Mouse (Mus musculus): ENCODE data around the gene Cnbd2. TPM values are rescaled to one million over a fixed set of nuclear protein-coding genes. Genes with fewer than 3 reads are reported as not detected.
"Not testable (repeated sequence)": the region's sequence is repeated elsewhere in the genome, so short reads cannot be mapped to it uniquely, and the experiment has no call there.

Cnbd2 gene
- polyA plus RNA-seq, 1 experiment from 2014 or later, result 3.9 TPM

DNA sequence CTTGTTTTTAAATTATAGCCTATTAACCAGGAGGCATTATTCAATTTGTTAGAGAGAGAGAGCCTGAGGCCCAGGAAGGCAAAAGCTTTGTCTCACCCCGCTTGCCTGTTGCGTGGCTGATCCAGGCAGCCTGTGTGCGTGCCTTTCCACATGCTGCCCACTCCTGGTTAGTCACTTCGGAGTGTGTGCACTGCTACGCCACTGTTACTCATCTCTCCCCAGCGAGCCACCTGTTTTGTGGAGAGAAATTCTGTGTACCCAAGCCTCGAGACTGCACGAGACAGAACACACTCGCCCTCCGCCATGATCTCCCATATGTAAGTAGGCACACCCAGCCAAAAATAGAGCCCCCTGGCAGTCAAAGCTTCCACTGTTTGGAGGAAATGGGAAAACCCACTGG, 67.8 kb downstream of the Cnbd2 start:
- H3K9ac ChIP-seq, result no peak overlapping the region
- no peak overlapping the region for H3K4me2 ChIP-seq
- ATAC-seq (ENCODE audit: insufficient read depth) (no peak), DNase-seq (no peak)
- H3K4me1 ChIP-seq (ENCODE audit: insufficient read depth), result no peaks in the 10 kb centered on the region
- no peaks in the 10 kb centered on the region for H3K36me3 ChIP-seq (ENCODE audit: insufficient read depth)
- no peaks in the 10 kb centered on the region for H3K27me3 ChIP-seq (ENCODE audit: insufficient read depth, low read length)
- H3K27ac ChIP-seq (ENCODE audit: low read depth), result no peak overlapping the region
- 83% methylated on average over 10 of the region's 10 CpGs for WGBS
- H3K4me3 ChIP-seq (ENCODE audit: low read depth, low read length), result no peak overlapping the region
- TF ChIP-seq CTCF (IDR thresholded peaks at IDR 0.05; ENCODE audit: low read depth), result no peak
- no peaks in the 10 kb centered on the region for H3K9me3 ChIP-seq (ENCODE audit: low read depth, low read length)

DNA sequence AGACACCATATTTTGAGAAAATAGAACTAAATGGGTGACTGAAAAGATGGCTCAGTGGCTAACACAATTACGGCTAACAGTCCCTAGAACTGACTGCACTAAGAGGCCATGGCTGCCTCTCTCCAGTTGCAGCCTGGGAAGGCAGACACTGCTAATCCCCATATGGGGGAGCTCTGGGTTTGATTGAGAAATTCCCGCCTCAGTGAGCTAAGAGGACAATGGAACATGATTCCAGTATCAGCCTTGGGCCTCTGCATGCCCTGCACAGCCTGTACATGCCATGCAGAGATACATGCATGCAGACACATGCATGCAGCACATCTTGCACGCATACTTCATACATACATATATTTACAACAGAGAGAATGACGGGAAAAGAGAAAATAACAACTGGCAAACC, 69.3 kb downstream of the Cnbd2 start:
- H3K4me2 ChIP-seq, result no peak overlapping the region
- WGBS, result 77% methylated on average over 4 of the region's 4 CpGs
- peak; percentile 29; the same call in 1 of the 2 replicates for TF ChIP-seq CTCF (IDR thresholded peaks at IDR 0.05; ENCODE audit: low read depth)
- ATAC-seq (ENCODE audit: insufficient read depth) (no peak), DNase-seq (peak; percentile 26)
- no peak overlapping the region for H3K9ac ChIP-seq
- H3K36me3 ChIP-seq (ENCODE audit: insufficient read depth), result no peaks in the 10 kb centered on the region
- H3K27ac ChIP-seq (ENCODE audit: low read depth), result no peak overlapping the region
- no peaks in the 10 kb centered on the region for H3K27me3 ChIP-seq (ENCODE audit: insufficient read depth, low read length)
- no peaks in the 10 kb centered on the region for H3K4me1 ChIP-seq (ENCODE audit: insufficient read depth)
- no peaks in the 10 kb centered on the region for H3K9me3 ChIP-seq (ENCODE audit: low read depth, low read length)
- no peak overlapping the region for H3K4me3 ChIP-seq (ENCODE audit: low read depth, low read length)

DNA sequence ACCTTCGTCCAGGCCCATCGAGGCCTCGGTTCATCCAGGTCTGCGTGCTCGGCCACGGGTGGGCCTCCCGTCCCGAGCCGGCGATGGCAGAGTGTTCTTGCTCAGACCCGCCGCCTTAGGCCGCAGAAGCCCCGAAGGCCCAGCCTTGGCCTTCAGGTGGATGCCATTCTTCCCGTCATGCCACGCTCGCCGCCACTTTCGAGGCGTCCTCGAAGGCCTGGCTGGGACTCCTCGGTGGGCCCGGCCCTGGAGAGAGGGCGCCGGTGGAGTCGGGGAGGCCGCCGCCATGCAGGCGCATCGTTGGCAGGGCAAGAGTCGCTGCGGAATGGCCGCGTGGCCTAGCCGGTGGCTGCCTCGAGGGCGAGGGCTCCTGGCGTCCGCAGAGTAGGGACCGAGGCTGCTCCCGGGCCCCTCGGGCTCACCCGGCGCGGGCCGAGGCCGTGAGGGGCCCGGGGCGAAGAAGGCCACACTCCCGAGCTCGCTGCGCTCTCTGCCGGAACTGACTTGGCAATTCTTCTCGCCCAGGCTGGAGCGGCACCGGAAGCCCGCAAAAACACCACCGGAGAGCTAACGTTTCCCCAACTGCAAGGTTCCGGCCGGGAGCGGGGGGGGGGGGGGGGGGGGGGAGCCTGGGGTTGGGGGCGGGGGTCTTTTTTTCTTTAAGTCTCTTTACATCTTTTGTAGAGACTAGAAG, 80.5 kb downstream of the Cnbd2 start:
- ATAC-seq (ENCODE audit: insufficient read depth) (peak; percentile 94), DNase-seq (peak; percentile 91)
- peak overlapping the region; percentile 46 for H3K4me2 ChIP-seq
- 0% methylated on average over 12 of the region's 63 CpGs for WGBS
- not testable (repeated sequence) for H3K9me3 ChIP-seq (ENCODE audit: low read depth, low read length); H3K36me3 ChIP-seq (ENCODE audit: insufficient read depth); H3K27me3 ChIP-seq (ENCODE audit: insufficient read depth, low read length); H3K4me1 ChIP-seq (ENCODE audit: insufficient read depth); H3K27ac ChIP-seq (ENCODE audit: low read depth)
- H3K9ac ChIP-seq, result peak overlapping the region; percentile 49
- peak overlapping the region; percentile 37 for H3K4me3 ChIP-seq (ENCODE audit: low read depth, low read length)

DNA sequence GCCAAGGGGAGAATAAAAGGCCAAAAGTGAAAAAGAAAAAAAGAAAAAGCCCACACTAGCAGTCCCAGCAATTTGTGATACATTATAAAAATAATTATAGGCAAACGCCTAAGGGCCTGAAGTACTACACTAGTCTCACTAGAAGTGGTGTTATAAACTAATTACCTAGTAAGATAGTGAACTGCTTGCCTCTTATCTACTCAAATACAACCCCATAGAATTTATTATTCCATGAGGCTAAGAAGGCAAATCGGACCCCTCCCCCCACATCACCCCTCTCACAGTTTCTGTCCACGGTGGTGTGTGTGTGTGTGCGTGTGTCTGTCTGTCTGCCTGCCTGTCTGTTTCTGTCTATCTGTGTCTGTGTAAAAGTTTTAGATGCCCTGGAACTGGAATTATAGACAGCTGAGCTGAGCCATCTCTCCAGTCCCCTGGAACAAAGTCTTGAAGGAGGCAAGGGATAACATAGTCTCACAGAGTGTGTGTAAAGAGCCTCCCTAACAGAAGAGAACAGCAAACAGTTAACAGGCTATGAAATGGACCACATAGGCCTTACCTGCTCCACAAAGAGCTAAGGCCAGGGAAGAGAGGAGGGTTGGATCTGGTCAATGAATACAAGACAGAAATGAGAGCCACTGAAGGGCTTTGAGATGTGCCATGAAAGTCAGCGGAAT, 81.2 kb downstream of the Cnbd2 start:
- Histone ChIP-seq H3K9ac (no peak overlapping the region), H3K4me3 (ENCODE audit: low read depth, low read length) (peak overlapping the region; percentile 37; the same call in 1 of the 2 replicates), H3K4me1 (ENCODE audit: insufficient read depth) (no peaks in the 10 kb centered on the region), H3K9me3 (ENCODE audit: low read depth, low read length) (no peaks in the 10 kb centered on the region), H3K27ac (ENCODE audit: low read depth) (no peak overlapping the region), H3K36me3 (ENCODE audit: insufficient read depth) (no peaks in the 10 kb centered on the region), H3K4me2 (peak overlapping the region; percentile 46), H3K27me3 (ENCODE audit: insufficient read depth, low read length) (no peaks in the 10 kb centered on the region)
- peak; percentile 36 for ATAC-seq (ENCODE audit: insufficient read depth)
- no peak for DNase-seq
- WGBS, result 56% methylated on average over 5 of the region's 5 CpGs
- no peak for TF ChIP-seq CTCF (IDR thresholded peaks at IDR 0.05; ENCODE audit: low read depth)

DNA sequence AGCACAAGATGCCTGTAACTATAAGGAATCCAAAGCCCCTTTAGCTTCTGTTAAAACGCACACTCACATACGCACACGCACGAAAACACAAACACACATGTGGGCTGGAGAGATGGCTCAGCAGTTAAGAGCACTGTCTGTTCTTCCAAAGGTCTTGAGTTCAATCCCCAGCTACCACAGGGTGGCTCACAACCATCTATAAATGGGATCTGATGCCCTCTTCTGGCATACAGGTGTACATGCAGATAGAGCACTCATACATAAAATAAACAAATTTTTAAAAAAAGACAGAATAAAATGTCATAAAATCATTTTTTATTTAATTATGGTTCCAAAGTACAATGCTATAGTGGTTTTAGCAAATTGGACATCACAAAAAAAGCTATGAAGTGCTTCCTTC, 82.2 kb downstream of the Cnbd2 start:
- H3K27me3 ChIP-seq (ENCODE audit: insufficient read depth, low read length), result no peaks in the 10 kb centered on the region
- 97% methylated on average over 4 of the region's 4 CpGs for WGBS
- no peak overlapping the region for H3K4me2 ChIP-seq
- DNase-seq (no peak), ATAC-seq (ENCODE audit: insufficient read depth) (no peak)
- H3K9me3 ChIP-seq (ENCODE audit: low read depth, low read length), result no peaks in the 10 kb centered on the region
- TF ChIP-seq CTCF (IDR thresholded peaks at IDR 0.05; ENCODE audit: low read depth), result peak; percentile 38
- H3K4me3 ChIP-seq (ENCODE audit: low read depth, low read length), result no peak overlapping the region
- no peak overlapping the region for H3K9ac ChIP-seq
- no peaks in the 10 kb centered on the region for H3K36me3 ChIP-seq (ENCODE audit: insufficient read depth)
- H3K4me1 ChIP-seq (ENCODE audit: insufficient read depth), result no peaks in the 10 kb centered on the region
- no peak overlapping the region for H3K27ac ChIP-seq (ENCODE audit: low read depth)

DNA sequence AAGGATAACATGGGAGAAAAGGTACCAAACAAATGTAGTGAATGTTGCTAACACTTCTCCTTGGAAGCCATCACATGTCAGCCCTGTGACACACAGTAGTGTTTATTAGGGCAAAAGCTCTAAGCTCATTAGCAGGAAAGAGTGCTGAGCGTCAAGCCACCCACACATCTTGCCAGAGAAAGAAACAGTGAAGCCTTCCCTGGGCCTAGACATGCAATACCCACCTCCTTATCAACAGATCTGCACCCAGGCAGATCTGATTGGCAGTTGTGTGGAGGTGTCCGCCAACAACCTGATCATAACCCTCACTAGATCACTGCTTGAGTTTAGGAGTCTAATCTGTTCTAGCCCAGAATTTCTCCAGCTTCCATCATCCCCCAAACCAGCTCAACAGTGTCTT, 84.0 kb downstream of the Cnbd2 start:
- DNase-seq, result no peak
- no peak for ATAC-seq (ENCODE audit: insufficient read depth)
- no peak overlapping the region for H3K9ac ChIP-seq
- no peak overlapping the region for H3K4me2 ChIP-seq
- 75% methylated on average over 2 of the region's 2 CpGs for WGBS
- H3K27ac ChIP-seq (ENCODE audit: low read depth), result no peak overlapping the region
- no peak overlapping the region for H3K4me3 ChIP-seq (ENCODE audit: low read depth, low read length)
- no peaks in the 10 kb centered on the region for H3K27me3 ChIP-seq (ENCODE audit: insufficient read depth, low read length)
- H3K36me3 ChIP-seq (ENCODE audit: insufficient read depth), result no peaks in the 10 kb centered on the region
- no peak for TF ChIP-seq CTCF (IDR thresholded peaks at IDR 0.05; ENCODE audit: low read depth)
- no peaks in the 10 kb centered on the region for H3K4me1 ChIP-seq (ENCODE audit: insufficient read depth)
- no peaks in the 10 kb centered on the region for H3K9me3 ChIP-seq (ENCODE audit: low read depth, low read length)

DNA sequence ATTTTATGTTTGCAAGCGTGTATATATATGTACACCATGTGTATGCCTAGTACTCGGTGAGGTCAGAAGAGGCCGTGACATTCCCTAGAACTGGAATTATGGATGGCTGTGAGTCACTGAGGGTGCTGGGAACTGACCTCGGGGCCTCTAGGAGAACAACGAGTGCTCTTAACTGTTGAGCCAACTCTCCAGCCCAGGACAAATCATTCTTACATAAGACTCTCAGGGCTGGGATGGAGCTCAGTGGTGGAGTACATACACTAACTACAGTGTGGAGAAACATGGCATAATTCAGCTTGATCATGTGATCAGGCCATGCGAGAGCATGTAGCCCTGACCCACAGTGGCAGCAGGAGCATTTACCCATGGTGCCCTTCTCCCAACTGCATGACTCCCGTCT, 85.9 kb downstream of the Cnbd2 start:
- Histone ChIP-seq H3K9ac (no peak overlapping the region), H3K4me1 (ENCODE audit: insufficient read depth) (no peaks in the 10 kb centered on the region), H3K9me3 (ENCODE audit: low read depth, low read length) (no peaks in the 10 kb centered on the region), H3K4me2 (no peak overlapping the region), H3K27ac (ENCODE audit: low read depth) (no peak overlapping the region), H3K4me3 (ENCODE audit: low read depth, low read length) (no peak overlapping the region), H3K27me3 (ENCODE audit: insufficient read depth, low read length) (no peaks in the 10 kb centered on the region), H3K36me3 (ENCODE audit: insufficient read depth) (no peaks in the 10 kb centered on the region)
- WGBS, result 86% methylated on average over 7 of the region's 7 CpGs
- no peak for TF ChIP-seq CTCF (IDR thresholded peaks at IDR 0.05; ENCODE audit: low read depth)
- DNase-seq (no peak), ATAC-seq (ENCODE audit: insufficient read depth) (no peak)

Data from lung, embryonic 14.5 days (tissue).